Mouse (Mus musculus) adipocyte (in vitro differentiated cells): Measurements from ENCODE around the gene Setx.

ENCODE experiments used
- DNase-seq: peaks from one replicate; pipeline ENCODE4 v3.0.0-alpha.2; 2016; ENCODE audit warnings: low spot score

The Setx gene

GRCm38 (mm10) chr2:29151941-29152340 lies 28.0 kb downstream of the Setx start:
- DNase-seq: no peak

GRCm38 (mm10) chr2:29168067-29168466 lies 44.1 kb downstream of the Setx start:
- DNase-seq: no peak

GRCm38 (mm10) chr2:29174887-29175286 lies 50.9 kb downstream of the Setx start:
- no peak for DNase-seq

- no peak for DNase-seq
These were observed 55.8 kb downstream of the Setx start for GRCm38 (mm10) chr2:29179810-29180209.

GRCm38 (mm10) chr2:29181111-29181510 lies 57.1 kb downstream of the Setx start:
- peak; percentile 56 for DNase-seq

- no peak for DNase-seq
These were observed 59.4 kb downstream of the Setx start for GRCm38 (mm10) chr2:29183266-29183924.

- no peak for DNase-seq
These were observed 62.2 kb downstream of the Setx start for GRCm38 (mm10) chr2:29186209-29186608.

- DNase-seq: no peak
These were observed 66.4 kb downstream of the Setx start for GRCm38 (mm10) chr2:29190392-29190791.

- DNase-seq: no peak
These were observed 67.5 kb downstream of the Setx start for GRCm38 (mm10) chr2:29191216-29192215.

- no peak for DNase-seq
These were observed 68.8 kb downstream of the Setx start for GRCm38 (mm10) chr2:29192629-29193278.

GRCm38 (mm10) chr2:29193819-29194546 lies 70.0 kb downstream of the Setx start:
- DNase-seq: no peak

GRCm38 (mm10) chr2:29194547-29195463 lies 70.8 kb downstream of the Setx start:
- DNase-seq: no peak

- DNase-seq: no peak
These were observed 72.9 kb downstream of the Setx start for GRCm38 (mm10) chr2:29196844-29197243.

- peak; percentile 43 for DNase-seq
These were observed 74.5 kb downstream of the Setx start for GRCm38 (mm10) chr2:29198446-29198845.

- DNase-seq: peak; percentile 66
These were observed 75.9 kb downstream of the Setx start for GRCm38 (mm10) chr2:29199909-29200308.

- DNase-seq: peak; percentile 16
These were observed 77.4 kb downstream of the Setx start for GRCm38 (mm10) chr2:29201223-29201955.

- DNase-seq: no peak
These were observed 82.2 kb downstream of the Setx start for GRCm38 (mm10) chr2:29206156-29206555.

GRCm38 (mm10) chr2:29216286-29217012 lies 92.5 kb downstream of the Setx start:
- peak; percentile 64 for DNase-seq

GRCm38 (mm10) chr2:29217042-29217441 lies 93.1 kb downstream of the Setx start:
- no peak for DNase-seq
